ENCODE assay signal across 23 mouse cellular contexts in genomic region chr5:81136394-81136793, GRCm38 (mm10).
A peak's percentile ranks its signal among the peaks of the same experiment; 100 is the strongest.
DNase-seq lines count a peak whose midpoint lies in the region; ATAC-seq and TF ChIP-seq lines count a peak whose summit lies in the region.
"Had no signal": no experiment of that assay in that cellular context is flagged by ENCODE, and none has a peak within 500 bp of the region (broad histone marks: within the 10 kb centered on the region; RNA-seq: fewer than 3 reads in every experiment).

No protein-coding gene starts in this region.

- WGBS in forebrain, postnatal 0 days = 42% methylated on average over 1 of the region's 1 CpGs
- WGBS in forebrain, embryonic 15.5 days = 77% methylated on average over 1 of the region's 1 CpGs
- WGBS in midbrain, postnatal 0 days = 60% methylated on average over 1 of the region's 1 CpGs
- 62% methylated on average over 1 of the region's 1 CpGs for WGBS in midbrain, embryonic 16.5 days
- WGBS in liver, postnatal 0 days (ENCODE audit: insufficient replicate concordance) = 69% methylated on average over 1 of the region's 1 CpGs
- 90% methylated on average over 1 of the region's 1 CpGs for WGBS in embryonic facial prominence, embryonic 10.5 days

- H3K4me2 ChIP-seq in forebrain, postnatal 0 days (ENCODE audit: low read depth) = no peak overlapping the region
- H3K4me2 ChIP-seq in forebrain, embryonic 15.5 days (replicated peaks) = no peak overlapping the region
- no peak overlapping the region for H3K4me2 ChIP-seq in midbrain, postnatal 0 days (ENCODE audit: low read depth, low read length, poor library complexity, severe bottlenecking)
- H3K4me2 ChIP-seq in midbrain, embryonic 16.5 days (ENCODE audit: low read length) = no peak overlapping the region
- no peak overlapping the region for H3K4me2 ChIP-seq in liver, postnatal 0 days (ENCODE audit: low read depth, low read length)
- H3K4me2 ChIP-seq: embryonic facial prominence, embryonic 15.5 days; liver, embryonic 11.5 days; neural tube, embryonic 13.5 days had no signal

- no peak for TF ChIP-seq EP300 in liver, postnatal 0 days (IDR thresholded peaks at IDR 0.05; ENCODE audit: low read depth)

- no peak overlapping the region for H3K9ac ChIP-seq in forebrain, postnatal 0 days
- H3K9ac ChIP-seq in forebrain, embryonic 15.5 days (replicated peaks) = no peak overlapping the region
- H3K9ac ChIP-seq in midbrain, postnatal 0 days (replicated peaks; ENCODE audit: low read length, poor library complexity, severe bottlenecking) = no peak overlapping the region
- no peak overlapping the region for H3K9ac ChIP-seq in midbrain, embryonic 16.5 days (ENCODE audit: low read depth, low read length)
- H3K9ac ChIP-seq in liver, postnatal 0 days (replicated peaks) = no peak overlapping the region
- H3K9ac ChIP-seq: embryonic facial prominence, embryonic 15.5 days; neural tube, embryonic 13.5 days had no signal

- H3K27me3 ChIP-seq in forebrain, postnatal 0 days (ENCODE audit: insufficient read depth, low read length) = no peaks in the 10 kb centered on the region
- no peaks in the 10 kb centered on the region for H3K27me3 ChIP-seq in forebrain, embryonic 15.5 days
- no peaks in the 10 kb centered on the region for H3K27me3 ChIP-seq in midbrain, postnatal 0 days (ENCODE audit: insufficient read depth, low read length)
- H3K27me3 ChIP-seq in midbrain, embryonic 16.5 days (ENCODE audit: control insufficient read depth, insufficient read depth, low read depth, low read length) = no peaks in the 10 kb centered on the region
- no peaks in the 10 kb centered on the region for H3K27me3 ChIP-seq in liver, postnatal 0 days (ENCODE audit: insufficient read depth, low read length)
- no peaks in the 10 kb centered on the region for H3K27me3 ChIP-seq in embryonic facial prominence, embryonic 10.5 days (replicated peaks; ENCODE audit: low read depth, poor library complexity, severe bottlenecking)
- H3K27me3 ChIP-seq: embryonic facial prominence, embryonic 15.5 days; neural tube, embryonic 13.5 days had no signal

- no peak for TF ChIP-seq CTCF in forebrain, postnatal 0 days (IDR thresholded peaks at IDR 0.05; ENCODE audit: low read depth)
- no peak for TF ChIP-seq CTCF in midbrain, postnatal 0 days (IDR thresholded peaks at IDR 0.05)
- TF ChIP-seq CTCF in liver, postnatal 0 days (IDR thresholded peaks at IDR 0.05; ENCODE audit: low read depth) = no peak

- no peak overlapping the region for H3K27ac ChIP-seq in forebrain, postnatal 0 days (ENCODE audit: low read depth, low read length)
- H3K27ac ChIP-seq in forebrain, embryonic 15.5 days (replicated peaks) = no peak overlapping the region
- no peak overlapping the region for H3K27ac ChIP-seq in midbrain, postnatal 0 days (ENCODE audit: low read depth, low read length)
- H3K27ac ChIP-seq in midbrain, embryonic 16.5 days (ENCODE audit: low read length) = no peak overlapping the region
- no peak overlapping the region for H3K27ac ChIP-seq in liver, postnatal 0 days (ENCODE audit: low read depth)
- H3K27ac ChIP-seq in embryonic facial prominence, embryonic 10.5 days (replicated peaks) = no peak overlapping the region
- H3K27ac ChIP-seq: embryonic facial prominence, embryonic 15.5 days; heart, embryonic 10.5 days; left cerebral cortex, adult 2 months; neural tube, embryonic 13.5 days had no signal

- no peaks in the 10 kb centered on the region for H3K9me3 ChIP-seq in forebrain, postnatal 0 days (ENCODE audit: low read length)
- H3K9me3 ChIP-seq in forebrain, embryonic 15.5 days = no peaks in the 10 kb centered on the region
- H3K9me3 ChIP-seq in midbrain, postnatal 0 days (ENCODE audit: low read length) = no peaks in the 10 kb centered on the region
- H3K9me3 ChIP-seq in midbrain, embryonic 16.5 days (replicated peaks; ENCODE audit: control insufficient read depth, low read length, poor library complexity, severe bottlenecking) = no peaks in the 10 kb centered on the region
- no peaks in the 10 kb centered on the region for H3K9me3 ChIP-seq in liver, postnatal 0 days (ENCODE audit: low read length)
- H3K9me3 ChIP-seq in embryonic facial prominence, embryonic 10.5 days = no peaks in the 10 kb centered on the region
- H3K9me3 ChIP-seq: embryonic facial prominence, embryonic 15.5 days; heart, embryonic 10.5 days; neural tube, embryonic 13.5 days had no signal

- peak; percentile 67; the same call in 1 of the 2 replicates for ATAC-seq in forebrain, postnatal 0 days
- ATAC-seq in forebrain, embryonic 15.5 days (replicated peaks) = no peak; the same call in 1 of the 2 replicates
- no peak for ATAC-seq in midbrain, postnatal 0 days (ENCODE audit: low FRiP score)
- no peak for ATAC-seq in midbrain, embryonic 16.5 days
- ATAC-seq in liver, postnatal 0 days = no peak
- ATAC-seq: inflammation-experienced regulatory T-cells, adult 6 months had no signal

- H3K4me1 ChIP-seq in forebrain, postnatal 0 days (ENCODE audit: insufficient read depth) = no peaks in the 10 kb centered on the region
- no peaks in the 10 kb centered on the region for H3K4me1 ChIP-seq in forebrain, embryonic 15.5 days
- no peaks in the 10 kb centered on the region for H3K4me1 ChIP-seq in midbrain, postnatal 0 days (ENCODE audit: insufficient read depth, low read length)
- no peaks in the 10 kb centered on the region for H3K4me1 ChIP-seq in midbrain, embryonic 16.5 days (ENCODE audit: control insufficient read depth, insufficient read depth, low read length)
- H3K4me1 ChIP-seq in liver, postnatal 0 days (ENCODE audit: insufficient read depth) = no peaks in the 10 kb centered on the region
- no peaks in the 10 kb centered on the region for H3K4me1 ChIP-seq in embryonic facial prominence, embryonic 10.5 days
- H3K4me1 ChIP-seq: embryonic facial prominence, embryonic 15.5 days; heart, embryonic 10.5 days had no signal

- H3K36me3 ChIP-seq in forebrain, postnatal 0 days (ENCODE audit: insufficient read depth) = no peaks in the 10 kb centered on the region
- H3K36me3 ChIP-seq in forebrain, embryonic 15.5 days = no peaks in the 10 kb centered on the region
- no peaks in the 10 kb centered on the region for H3K36me3 ChIP-seq in midbrain, postnatal 0 days (ENCODE audit: insufficient read depth, low read length)
- H3K36me3 ChIP-seq in midbrain, embryonic 16.5 days (ENCODE audit: control insufficient read depth, insufficient read depth, low read length) = no peaks in the 10 kb centered on the region
- no peaks in the 10 kb centered on the region for H3K36me3 ChIP-seq in liver, postnatal 0 days (replicated peaks; ENCODE audit: insufficient read depth, low read length)
- H3K36me3 ChIP-seq in embryonic facial prominence, embryonic 10.5 days (replicated peaks) = no peaks in the 10 kb centered on the region
- H3K36me3 ChIP-seq: embryonic facial prominence, embryonic 15.5 days; G1E; heart, embryonic 10.5 days; neural tube, embryonic 13.5 days had no signal

- H3K4me3 ChIP-seq in forebrain, postnatal 0 days (ENCODE audit: low read depth, low read length) = no peak overlapping the region
- no peak overlapping the region for H3K4me3 ChIP-seq in forebrain, embryonic 15.5 days
- H3K4me3 ChIP-seq in midbrain, postnatal 0 days (ENCODE audit: low read depth, low read length) = no peak overlapping the region
- H3K4me3 ChIP-seq in midbrain, embryonic 16.5 days (ENCODE audit: low read depth, low read length) = no peak overlapping the region
- H3K4me3 ChIP-seq in liver, postnatal 0 days (ENCODE audit: low read depth, low read length) = no peak overlapping the region
- H3K4me3 ChIP-seq in embryonic facial prominence, embryonic 10.5 days = no peak overlapping the region
- H3K4me3 ChIP-seq: embryonic facial prominence, embryonic 15.5 days; heart, embryonic 10.5 days; left cerebral cortex, adult 2 months; neural tube, embryonic 13.5 days had no signal

- DNase-seq in forebrain, postnatal 0 days = no peak
- DNase-seq in midbrain, postnatal 0 days (ENCODE audit: low spot score) = peak; percentile 34
- peak; percentile 58 for DNase-seq in cerebellum, adult 9-11 months
- DNase-seq in liver, postnatal 0 days = no peak
- DNase-seq in yolk sac, embryonic 10.5 days (ENCODE audit: low spot score) = no peak
- no peak for DNase-seq in embryonic facial prominence, embryonic 10.5 days (ENCODE audit: low spot score)
- DNase-seq: adrenal gland, postnatal 25 days; embryo, embryonic 11 days; gastrocnemius, postnatal 36 days; kidney, adult 2 months; kidney, postnatal 10 days; lung, adult 2 months; lung, postnatal 36 days; thymus, postnatal 36 days had no signal

Comparison
In these comparisons a context has a peak if more than half of its experiments do, and no peak if none do; other contexts are left out.
1. DNase-seq: peak in midbrain, postnatal 0 days (single experiment) and cerebellum, adult 9-11 months (single experiment); none in forebrain, postnatal 0 days (single experiment), liver, postnatal 0 days (single experiment), yolk sac, embryonic 10.5 days (single experiment) and embryonic facial prominence, embryonic 10.5 days (single experiment).